Mouse (Mus musculus) MEL (cell line): Measurements from ENCODE around the gene Kat7. TPM values are rescaled to one million over a fixed set of nuclear protein-coding genes. Genes with fewer than 3 reads are reported as not detected.

ENCODE experiments used
- DNase-seq: peaks from one replicate; pipeline ENCODE4 v3.0.0; 2011; ENCODE audit warnings: low read depth, low spot score
- H3K27ac ChIP-seq: 2 replicates; pipeline ENCODE4 v1.5.1; 2012; ENCODE audit warnings: low read depth, mild to moderate bottlenecking, control low read depth, low read length, moderate library complexity; ENCODE audit not compliant: control insufficient read depth
- H3K27me3 ChIP-seq, 2 experiments: fragments of 150-350 bp in 1 of 2; sonication (generic) in 1 of 2; 2 replicates each; pipeline ENCODE4 v1.6.1; 2012; ENCODE audit warnings: low read length in 2 of 2, mild to moderate bottlenecking in 2 of 2, improper control_type of control experiment in 1 of 2, moderate library complexity in 1 of 2; ENCODE audit not compliant: insufficient read depth in 2 of 2, control insufficient read depth in 1 of 2
- H3K36me3 ChIP-seq, 2 experiments: 2 replicates each; pipeline ENCODE4 v1.6.1; 2012 to 2014; ENCODE audit warnings: low read length in 2 of 2, improper control_type of control experiment in 1 of 2, inconsistent platforms in 1 of 2, mild to moderate bottlenecking in 1 of 2; ENCODE audit not compliant: insufficient read depth in 2 of 2, control insufficient read depth in 1 of 2
- H3K4me1 ChIP-seq, 2 experiments: fragments of 150-350 bp in 1 of 2; sonication (generic) in 1 of 2; 2 replicates each; pipeline ENCODE4 v1.6.1; 2012; ENCODE audit warnings: low read length in 2 of 2, improper control_type of control experiment in 1 of 2, mild to moderate bottlenecking in 1 of 2; ENCODE audit not compliant: insufficient read depth in 2 of 2, control insufficient read depth in 1 of 2
- H3K4me3 ChIP-seq, 2 experiments: fragments of 150-350 bp in 1 of 2; sonication (generic) in 1 of 2; 2 replicates each; pipeline ENCODE4 v1.5.1; 2012; ENCODE audit warnings: low read depth in 2 of 2, low read length in 2 of 2, mild to moderate bottlenecking in 2 of 2, moderate library complexity in 2 of 2, control low read depth in 1 of 2, improper control_type of control experiment in 1 of 2; ENCODE audit not compliant: control insufficient read depth in 1 of 2, insufficient read depth in 1 of 2
- H3K79me2 ChIP-seq: 2 replicates; pipeline ENCODE4 v1.6.1; 2012; ENCODE audit warnings: mild to moderate bottlenecking, low read length, moderate library complexity; ENCODE audit not compliant: control insufficient read depth, poor library complexity, insufficient read depth
- H3K9ac ChIP-seq: 2 replicates; pipeline ENCODE4 v1.6.1; 2012; ENCODE audit warnings: low read depth, mild to moderate bottlenecking, control low read depth, low read length, moderate library complexity; ENCODE audit not compliant: control insufficient read depth, poor library complexity, severe bottlenecking
- H3K9me3 ChIP-seq: fragments of 150-350 bp; sonication (generic); replicated peaks from 2 replicates; pipeline ENCODE4 v1.6.1; 2012; ENCODE audit warnings: mild to moderate bottlenecking, low read length, improper control_type of control experiment, moderate library complexity; ENCODE audit not compliant: insufficient read depth
- BHLHE40 ChIP-seq: IDR thresholded peaks from 2 replicates; pipeline ENCODE4 v1.6.1; 2012; ENCODE audit warnings: low read depth, mild to moderate bottlenecking, inconsistent platforms, low read length, improper control_type of control experiment, borderline replicate concordance
- CHD1 ChIP-seq: IDR thresholded peaks from 2 replicates; pipeline ENCODE4 v1.6.1; 2012; ENCODE audit warnings: low read depth, mild to moderate bottlenecking, inconsistent platforms, low read length, improper control_type of control experiment
- CTCF ChIP-seq, 3 experiments: IDR thresholded peaks in 2 of 3; conservative IDR thresholded peaks in 1 of 3; 2 replicates each; pipeline ENCODE4 v1.5.1; 2011 to 2012; ENCODE audit warnings: low read length in 3 of 3, low read depth in 2 of 3, mild to moderate bottlenecking in 2 of 3, improper control_type of control experiment in 1 of 3, inconsistent platforms in 1 of 3, mixed read lengths in 1 of 3, moderate library complexity in 1 of 3; ENCODE audit not compliant: control insufficient read depth in 1 of 3, insufficient read depth in 1 of 3, poor library complexity in 1 of 3, severe bottlenecking in 1 of 3
- E2F4 ChIP-seq: IDR thresholded peaks from 2 replicates; pipeline ENCODE4 v1.6.1; 2011; ENCODE audit warnings: low read depth, low read length, improper control_type of control experiment, borderline replicate concordance
- ELF1 ChIP-seq: IDR thresholded peaks from 2 replicates; pipeline ENCODE4 v1.6.1; 2014; ENCODE audit warnings: low read depth, mild to moderate bottlenecking, inconsistent platforms, low read length, improper control_type of control experiment, moderate library complexity
- EP300 ChIP-seq, 2 experiments: IDR thresholded peaks; 2 replicates each; pipeline ENCODE4 v1.6.1; 2011; ENCODE audit warnings: improper control_type of control experiment in 2 of 2, low read length in 2 of 2, low read depth in 1 of 2, mild to moderate bottlenecking in 1 of 2
- ETS1 ChIP-seq: IDR thresholded peaks from 2 replicates; pipeline ENCODE4 v1.6.1; 2012; ENCODE audit warnings: low read depth, mild to moderate bottlenecking, inconsistent platforms, low read length, improper control_type of control experiment, moderate library complexity
- GABPA ChIP-seq: IDR thresholded peaks from 2 replicates; pipeline ENCODE4 v1.6.1; 2012; ENCODE audit warnings: low read depth, mild to moderate bottlenecking, inconsistent platforms, low read length, improper control_type of control experiment, moderate library complexity
- GATA1 ChIP-seq: IDR thresholded peaks from 2 replicates; pipeline ENCODE4 v1.6.1; 2011; ENCODE audit warnings: low read depth, low read length, improper control_type of control experiment
- HCFC1 ChIP-seq: IDR thresholded peaks from 2 replicates; pipeline ENCODE4 v1.6.1; 2012; ENCODE audit warnings: low read depth, mild to moderate bottlenecking, inconsistent platforms, low read length, improper control_type of control experiment, moderate library complexity
- KAT2A ChIP-seq: conservative IDR thresholded peaks from 2 replicates; pipeline ENCODE4 v1.6.1; 2012; ENCODE audit warnings: low read depth, low read length, improper control_type of control experiment, inconsistent platforms
- MAFK ChIP-seq: IDR thresholded peaks from 2 replicates; pipeline ENCODE4 v1.6.1; 2011; ENCODE audit warnings: low read depth, mild to moderate bottlenecking, low read length, improper control_type of control experiment, borderline replicate concordance
- MAX ChIP-seq: IDR thresholded peaks from 2 replicates; pipeline ENCODE4 v1.6.1; 2011; ENCODE audit warnings: low read length, improper control_type of control experiment
- MAZ ChIP-seq: IDR thresholded peaks from 2 replicates; pipeline ENCODE4 v1.6.1; 2012; ENCODE audit warnings: low read depth, mild to moderate bottlenecking, inconsistent platforms, low read length, improper control_type of control experiment
- MEF2A ChIP-seq: IDR thresholded peaks from 2 replicates; pipeline ENCODE4 v1.6.1; 2014; ENCODE audit warnings: low read depth, mild to moderate bottlenecking, inconsistent platforms, low read length, improper control_type of control experiment; ENCODE audit not compliant: poor library complexity, insufficient replicate concordance, severe bottlenecking; ENCODE audit errors: extremely low read depth
- MXI1 ChIP-seq: IDR thresholded peaks from 2 replicates; pipeline ENCODE4 v1.6.1; 2011; ENCODE audit warnings: mild to moderate bottlenecking, low read depth, low read length, improper control_type of control experiment
- MYB ChIP-seq: IDR thresholded peaks from 2 replicates; pipeline ENCODE4 v1.6.1; 2011; ENCODE audit warnings: mild to moderate bottlenecking, low read depth, low read length, improper control_type of control experiment
- MYC ChIP-seq: IDR thresholded peaks from 2 replicates; pipeline ENCODE4 v1.6.1; 2011; ENCODE audit warnings: low read depth, mild to moderate bottlenecking, low read length, improper control_type of control experiment, moderate library complexity
- NELFE ChIP-seq: IDR thresholded peaks from 2 replicates; pipeline ENCODE4 v1.6.1; 2011; ENCODE audit warnings: low read depth, low read length, improper control_type of control experiment
- POLR2A ChIP-seq, 2 experiments: IDR thresholded peaks; 2 replicates each; pipeline ENCODE4 v1.6.1; 2011 to 2012; ENCODE audit warnings: low read length in 2 of 2, mild to moderate bottlenecking in 2 of 2, control low read depth in 1 of 2, improper control_type of control experiment in 1 of 2, low read depth in 1 of 2, moderate library complexity in 1 of 2; ENCODE audit not compliant: control insufficient read depth in 1 of 2, insufficient read depth in 1 of 2, poor library complexity in 1 of 2
- POLR2AphosphoS2 ChIP-seq: IDR thresholded peaks from 2 replicates; pipeline ENCODE4 v1.6.1; 2011; ENCODE audit warnings: low read length, improper control_type of control experiment
- POLR2AphosphoS5 ChIP-seq: IDR thresholded peaks from 2 replicates; pipeline ENCODE4 v1.6.1; 2012; ENCODE audit warnings: low read depth, borderline replicate concordance, mild to moderate bottlenecking, inconsistent platforms, low read length, moderate library complexity, mixed read lengths
- RAD21 ChIP-seq: IDR thresholded peaks from 2 replicates; pipeline ENCODE4 v1.6.1; 2011; ENCODE audit warnings: mild to moderate bottlenecking, low read depth, low read length, improper control_type of control experiment
- RCOR1 ChIP-seq: IDR thresholded peaks from 2 replicates; pipeline ENCODE4 v1.6.1; 2012; ENCODE audit warnings: low read depth, mild to moderate bottlenecking, inconsistent platforms, low read length, improper control_type of control experiment
- SIN3A ChIP-seq: IDR thresholded peaks from 2 replicates; pipeline ENCODE4 v1.6.1; 2012; ENCODE audit warnings: low read length, improper control_type of control experiment, inconsistent platforms
- TAL1 ChIP-seq: IDR thresholded peaks from 2 replicates; pipeline ENCODE4 v1.6.1; 2012; ENCODE audit warnings: mild to moderate bottlenecking, inconsistent platforms, low read length, moderate library complexity, mixed read lengths
- TBP ChIP-seq: IDR thresholded peaks from 2 replicates; pipeline ENCODE4 v1.8.0; 2011; ENCODE audit warnings: low read depth, low read length, improper control_type of control experiment
- TCF12 ChIP-seq: IDR thresholded peaks from 2 replicates; pipeline ENCODE4 v1.6.1; 2014; ENCODE audit warnings: low read depth, mild to moderate bottlenecking, inconsistent platforms, low read length, improper control_type of control experiment, moderate library complexity
- UBTF ChIP-seq: IDR thresholded peaks from 2 replicates; pipeline ENCODE4 v1.6.1; 2012; ENCODE audit warnings: low read depth, mild to moderate bottlenecking, inconsistent platforms, low read length, improper control_type of control experiment, moderate library complexity, borderline replicate concordance; ENCODE audit not compliant: insufficient read depth
- USF1 ChIP-seq: IDR thresholded peaks from 2 replicates; pipeline ENCODE4 v1.6.1; 2014; ENCODE audit warnings: low read depth, mild to moderate bottlenecking, inconsistent platforms, low read length, improper control_type of control experiment, moderate library complexity
- USF2 ChIP-seq, 2 experiments: IDR thresholded peaks; 2 replicates each; pipeline ENCODE4 v1.6.1; 2011 to 2012; ENCODE audit warnings: improper control_type of control experiment in 2 of 2, low read length in 2 of 2, borderline replicate concordance in 1 of 2, inconsistent platforms in 1 of 2, low read depth in 1 of 2, mild to moderate bottlenecking in 1 of 2; ENCODE audit not compliant: insufficient read depth in 1 of 2
- ZC3H11A ChIP-seq: IDR thresholded peaks from 2 replicates; pipeline ENCODE4 v1.6.1; 2012; ENCODE audit warnings: low read depth, mild to moderate bottlenecking, inconsistent platforms, low read length, improper control_type of control experiment
- ZKSCAN1 ChIP-seq: IDR thresholded peaks from 2 replicates; pipeline ENCODE4 v1.6.1; 2012; ENCODE audit warnings: low read depth, mild to moderate bottlenecking, inconsistent platforms, low read length, improper control_type of control experiment, moderate library complexity
- ZMIZ1 ChIP-seq: IDR thresholded peaks from 2 replicates; pipeline ENCODE4 v1.6.1; 2012; ENCODE audit warnings: low read depth, mild to moderate bottlenecking, inconsistent platforms, low read length, improper control_type of control experiment, moderate library complexity
- ZNF384 ChIP-seq: IDR thresholded peaks from 2 replicates; pipeline ENCODE4 v1.6.1; 2012; ENCODE audit warnings: low read depth, mild to moderate bottlenecking, inconsistent platforms, low read length, improper control_type of control experiment
- polyA plus RNA-seq, 2 experiments: library from polyadenylated mRNA; stranded (reverse) in 1 of 2; unstranded in 1 of 2; fragments of >175 nt in 1 of 2; fragments of >200 nt in 1 of 2; gene quantifications; 2 replicates each; pipeline versions ENCODE4 v1.2.1 to v1.2.4; 2012; ENCODE audit warnings: low replicate concordance in 2 of 2, low read depth in 1 of 2; ENCODE audit not compliant: insufficient read length in 2 of 2, insufficient read depth in 1 of 2, missing spikeins in 1 of 2
- total RNA-seq: library from RNA; depleted of rRNA; stranded (reverse); fragments of 300-350 nt; gene quantifications from 2 replicates; pipeline ENCODE4 v1.2.3, GENCODE M21; 2012; rRNA removed

Kat7 gene
- total RNA-seq (81.4 and 83.1 TPM in 2 replicates), polyA plus RNA-seq (100 to 1,000 TPM in 1 of 2 experiments, 10 to 100 TPM in 1; 95.4 to 100 TPM)

GRCm38 (mm10) chr11:95310007-95310647, at the start of gene Kat7:
TSS of gene Kat7 (minus strand) at chr11:95310246.
- peak; percentile 100 for DNase-seq
- H3K9ac ChIP-seq = peak within 1 kb of the TSS; percentile 91
- H3K4me3 ChIP-seq = peak within 1 kb of the TSS; percentile 85 to 92
- H3K27me3 ChIP-seq = no peaks in the 10 kb centered on the region
- H3K27ac ChIP-seq = peak within 1 kb of the TSS; percentile 91
- peaks cover 39% of the 10 kb centered on the region for H3K79me2 ChIP-seq
- H3K9me3 ChIP-seq = no peaks in the 10 kb centered on the region
- H3K36me3 ChIP-seq = peaks cover 11 to 38% of the 10 kb centered on the region in 2 experiments
- peaks cover 28 to 29% of the 10 kb centered on the region in 2 experiments for H3K4me1 ChIP-seq
- TF ChIP-seq HCFC1 = peak; percentile 94
- no peak; the same call in 1 of the 2 replicates for TF ChIP-seq E2F4
- peak; percentile 76 for TF ChIP-seq MXI1
- peak; percentile 94 for TF ChIP-seq POLR2AphosphoS2
- TF ChIP-seq MAFK = no peak
- TF ChIP-seq ZNF384 = peak; percentile 16; the same call in 1 of the 2 replicates
- peak; percentile 71; the same call in 1 of the 2 replicates for TF ChIP-seq MYC
- TF ChIP-seq BHLHE40 = no peak
- no peak for TF ChIP-seq UBTF
- TF ChIP-seq POLR2AphosphoS5 = no peak
- peak; percentile 98 for TF ChIP-seq USF1
- peak; percentile 40 for TF ChIP-seq MAX
- peak; percentile 97 for TF ChIP-seq ELF1
- peak; percentile 50; the same call in 1 of the 2 replicates for TF ChIP-seq GABPA
- TF ChIP-seq GATA1 = no peak; the same call in 1 of the 2 replicates
- TF ChIP-seq MYB = peak; percentile 96
- no peak for TF ChIP-seq TAL1
- peak; percentile 95 for TF ChIP-seq SIN3A
- no peak for TF ChIP-seq CTCF (IDR thresholded peaks at IDR 0.05 in 2 of 3, conservative IDR thresholded peaks at IDR 0.05 in 1 of 3; ENCODE audit: control insufficient read depth in 1 of 3, insufficient read depth in 1 of 3, low read depth in 2 of 3, low read length in 3 of 3, poor library complexity in 1 of 3, severe bottlenecking in 1 of 3)
- peak in 1 of 2 experiments; percentile 82; a peak in 3 of 4 replicates for TF ChIP-seq USF2 (IDR thresholded peaks at IDR 0.05; ENCODE audit: borderline replicate concordance in 1 of 2, insufficient read depth in 1 of 2, low read depth in 1 of 2, low read length in 2 of 2)
- TF ChIP-seq TBP = peak; percentile 64
- TF ChIP-seq ETS1 = no peak; the same call in 1 of the 2 replicates
- TF ChIP-seq RCOR1 = peak; percentile 98
- TF ChIP-seq ZKSCAN1 = no peak
- TF ChIP-seq ZC3H11A = no peak
- peak; percentile 89 to 94; a peak in 3 of 4 replicates for TF ChIP-seq POLR2A (IDR thresholded peaks at IDR 0.05; ENCODE audit: control insufficient read depth in 1 of 2, insufficient read depth in 1 of 2, low read depth in 1 of 2, low read length in 2 of 2, poor library complexity in 1 of 2)
- peak; percentile 88 for TF ChIP-seq ZMIZ1
- peak; percentile 99 for TF ChIP-seq KAT2A
- no peak for TF ChIP-seq RAD21
- TF ChIP-seq NELFE = peak; percentile 85
- TF ChIP-seq MAZ = peak; percentile 39; the same call in 1 of the 2 replicates
- TF ChIP-seq MEF2A = no peak
- TF ChIP-seq EP300 (IDR thresholded peaks at IDR 0.05; ENCODE audit: low read depth in 1 of 2, low read length in 2 of 2) = peak in 1 of 2 experiments; percentile 49; a peak in 1 of 4 replicates
- 0 out of 2 replicates have a peak, but pooled peaks have one; percentile 23 for TF ChIP-seq CHD1
- peak; percentile 44; the same call in 1 of the 2 replicates for TF ChIP-seq TCF12
